9 mouse cellular contexts compared by ENCODE assay signal in genomic region chr1:161766656-161767055, GRCm38 (mm10). TPM values are rescaled to one million over a fixed set of nuclear protein-coding genes. Genes with fewer than 3 reads are reported as not detected.
A peak's percentile ranks its signal among the peaks of the same experiment; 100 is the strongest.
DNase-seq lines count a peak whose midpoint lies in the region; ATAC-seq and TF ChIP-seq lines count a peak whose summit lies in the region.
"Had no signal": no experiment of that assay in that cellular context is flagged by ENCODE, and none has a peak within 500 bp of the region (broad histone marks: within the 10 kb centered on the region; RNA-seq: fewer than 3 reads in every experiment).

No protein-coding gene starts in this region.

- H3K4me1 ChIP-seq in heart, embryonic 11.5 days (ENCODE audit: control insufficient read depth, insufficient read depth, low read length), result no peaks in the 10 kb centered on the region
- peaks cover 5% of the 10 kb centered on the region; the same call in 1 of the 2 replicates for H3K4me1 ChIP-seq in lung, embryonic 16.5 days (replicated peaks; ENCODE audit: control insufficient read depth, insufficient read depth, low read length)
- no peaks in the 10 kb centered on the region for H3K4me1 ChIP-seq in stomach, postnatal 0 days (replicated peaks; ENCODE audit: control insufficient read depth, insufficient read depth)
- H3K4me1 ChIP-seq: neural tube, embryonic 13.5 days had no signal

- H3K4me3 ChIP-seq in heart, embryonic 11.5 days (ENCODE audit: low read depth, low read length), result no peak overlapping the region
- H3K4me3 ChIP-seq in lung, embryonic 16.5 days (ENCODE audit: low read length), result peak overlapping the region; percentile 2; the same call in 1 of the 2 replicates
- H3K4me3 ChIP-seq in stomach, postnatal 0 days (ENCODE audit: low read depth, low read length), result no peak overlapping the region
- H3K4me3 ChIP-seq: neural tube, embryonic 13.5 days had no signal

- H3K4me2 ChIP-seq in heart, embryonic 11.5 days, result peak overlapping the region; percentile 34; the same call in 1 of the 2 replicates
- H3K4me2 ChIP-seq in lung, embryonic 16.5 days (ENCODE audit: low read depth, low read length), result peak overlapping the region; percentile 31
- peak overlapping the region; percentile 23 for H3K4me2 ChIP-seq in stomach, postnatal 0 days (replicated peaks; ENCODE audit: low read depth)
- H3K4me2 ChIP-seq: neural tube, embryonic 13.5 days had no signal

- H3K9me3 ChIP-seq in heart, embryonic 11.5 days (replicated peaks; ENCODE audit: control insufficient read depth, low read length), result no peaks in the 10 kb centered on the region
- no peaks in the 10 kb centered on the region for H3K9me3 ChIP-seq in lung, embryonic 16.5 days (ENCODE audit: control insufficient read depth, low read length)
- H3K9me3 ChIP-seq in stomach, postnatal 0 days (ENCODE audit: control insufficient read depth, low read length), result no peaks in the 10 kb centered on the region
- H3K9me3 ChIP-seq: neural tube, embryonic 13.5 days had no signal

- no peak overlapping the region for H3K27ac ChIP-seq in heart, embryonic 11.5 days (ENCODE audit: low read depth, low read length)
- H3K27ac ChIP-seq in lung, embryonic 16.5 days (ENCODE audit: low read length), result no peak overlapping the region
- H3K27ac ChIP-seq in stomach, postnatal 0 days (replicated peaks), result no peak overlapping the region
- H3K27ac ChIP-seq: neural tube, embryonic 13.5 days had no signal

- H3K36me3 ChIP-seq in heart, embryonic 11.5 days (ENCODE audit: control insufficient read depth, insufficient read depth, low read length), result no peaks in the 10 kb centered on the region
- no peaks in the 10 kb centered on the region for H3K36me3 ChIP-seq in lung, embryonic 16.5 days (ENCODE audit: control insufficient read depth, insufficient read depth, low read length)
- H3K36me3 ChIP-seq in stomach, postnatal 0 days (ENCODE audit: control insufficient read depth, insufficient read depth, low read length), result no peaks in the 10 kb centered on the region
- H3K36me3 ChIP-seq: neural tube, embryonic 13.5 days had no signal

- TF ChIP-seq EP300 in stomach, postnatal 0 days (optimal IDR thresholded peaks at IDR 0.05), result no peak

- DNase-seq in urinary bladder, postnatal 36 days (ENCODE audit: low spot score in 2 of 2), result peak; percentile 10 to 29
- DNase-seq in urinary bladder, postnatal 4 days (ENCODE audit: low spot score in 2 of 2), result no peak
- peak; percentile 78 for DNase-seq in stomach, postnatal 0 days (ENCODE audit: low spot score)
- DNase-seq in cerebellum, postnatal 36 days, result no peak
- DNase-seq in layer of hippocampus, adult 18-20 months (ENCODE audit: low spot score in 2 of 2), result no peak
- DNase-seq in MN1 (ENCODE audit: low spot score), result no peak

- ATAC-seq in heart, embryonic 11.5 days (replicated peaks; ENCODE audit: insufficient number of reproducible peaks, low FRiP score, low TSS enrichment), result peak; percentile 66
- ATAC-seq in lung, embryonic 16.5 days (ENCODE audit: low read depth), result 0 out of 2 replicates have a peak, but pooled peaks have one; percentile 26
- peak; percentile 90 for ATAC-seq in stomach, postnatal 0 days (ENCODE audit: low FRiP score, low TSS enrichment)

- 35% methylated on average over 5 of the region's 5 CpGs for WGBS in heart, embryonic 11.5 days (ENCODE audit: insufficient replicate concordance)
- WGBS in lung, embryonic 16.5 days, result 35% methylated on average over 5 of the region's 5 CpGs
- WGBS in stomach, postnatal 0 days, result 38% methylated on average over 5 of the region's 5 CpGs

- H3K9ac ChIP-seq in heart, embryonic 11.5 days (ENCODE audit: low read depth, low read length), result no peak overlapping the region
- H3K9ac ChIP-seq in lung, embryonic 16.5 days (ENCODE audit: low read length), result no peak overlapping the region
- no peak overlapping the region for H3K9ac ChIP-seq in stomach, postnatal 0 days (ENCODE audit: low read length)
- H3K9ac ChIP-seq: neural tube, embryonic 13.5 days had no signal

- H3K27me3 ChIP-seq in heart, embryonic 11.5 days (ENCODE audit: control insufficient read depth, insufficient read depth, low read length), result no peaks in the 10 kb centered on the region
- H3K27me3 ChIP-seq in lung, embryonic 16.5 days (ENCODE audit: control insufficient read depth, insufficient read depth, low read depth, low read length), result no peaks in the 10 kb centered on the region
- H3K27me3 ChIP-seq in stomach, postnatal 0 days (ENCODE audit: control insufficient read depth, insufficient read depth, low read length), result no peaks in the 10 kb centered on the region
- H3K27me3 ChIP-seq: neural tube, embryonic 13.5 days had no signal

- TF ChIP-seq CTCF in stomach, postnatal 0 days (IDR thresholded peaks at IDR 0.05; ENCODE audit: low read depth), result no peak

RNA-seq across cellular contexts. Expression of gene Fasl, which starts 21.6 kb away (rescaled TPM):
- polyA plus RNA-seq in heart, embryonic 11.5 days (2014; fragmentation: Nextera tagmentation; extraction: Ambion mirVana), result not detected in 2 replicates
- not detected in 2 replicates for polyA plus RNA-seq in lung, embryonic 16.5 days (2015; fragmentation: Nextera tagmentation; extraction: Ambion mirVana)
- polyA plus RNA-seq in stomach, postnatal 0 days (2015; fragmentation: Nextera tagmentation; extraction: Ambion mirVana), result not detected in 2 replicates
- not detected for total RNA-seq in layer of hippocampus, adult 18-20 months (2021)

Comparison
In these comparisons a context has a peak if more than half of its experiments do, and no peak if none do; other contexts are left out.
1. DNase-seq: peak in urinary bladder, postnatal 36 days (2 of 2) and stomach, postnatal 0 days (single experiment); none in urinary bladder, postnatal 4 days (0 of 2), cerebellum, postnatal 36 days (0 of 2), layer of hippocampus, adult 18-20 months (0 of 2) and MN1 (single experiment).
2. ATAC-seq: peak in every context shown above with its lines; median percentile 90 in stomach, postnatal 0 days; 66 in heart, embryonic 11.5 days; 26 in lung, embryonic 16.5 days.
3. Peak in every context shown above with its lines, with median percentiles within 50 percentile points of each other: H3K4me2 ChIP-seq.